Mouse (Mus musculus) ES-Bruce4 (cell line): ENCODE data around the gene Cfap43. TPM values are rescaled to one million over a fixed set of nuclear protein-coding genes. Genes with fewer than 3 reads are reported as not detected.
A peak's percentile ranks its signal among the peaks of the same experiment; 100 is the strongest.

Experiments used
- H3K27ac ChIP-seq: 2 replicates; pipeline ENCODE4 v1.5.1; 2012; ENCODE audit warnings: low read length, inconsistent platforms; ENCODE audit not compliant: insufficient read depth
- H3K27me3 ChIP-seq: 2 replicates; pipeline ENCODE4 v1.6.1; 2012; ENCODE audit warnings: mild to moderate bottlenecking, low read length, inconsistent platforms; ENCODE audit not compliant: control insufficient read depth, poor library complexity, insufficient read depth, severe bottlenecking
- H3K36me3 ChIP-seq: 2 replicates; pipeline ENCODE4 v1.6.1; 2012; ENCODE audit warnings: inconsistent platforms, mild to moderate bottlenecking, low read length, moderate library complexity; ENCODE audit not compliant: control insufficient read depth, poor library complexity, insufficient read depth, severe bottlenecking
- H3K4me1 ChIP-seq: one replicate; pipeline ENCODE4 v1.8.1; 2011; ENCODE audit warnings: low read length; ENCODE audit not compliant: control insufficient read depth, insufficient read depth
- H3K4me3 ChIP-seq: 2 replicates; pipeline ENCODE4 v1.5.1; 2011; ENCODE audit warnings: low read depth, mild to moderate bottlenecking, low read length
- H3K9ac ChIP-seq: 2 replicates; pipeline ENCODE4 v1.6.1; 2012; ENCODE audit warnings: low read depth, mild to moderate bottlenecking, inconsistent platforms; ENCODE audit not compliant: poor library complexity, severe bottlenecking
- H3K9me3 ChIP-seq: replicated peaks from 2 replicates; pipeline ENCODE4 v1.6.1; 2012; ENCODE audit warnings: mild to moderate bottlenecking, low read length, inconsistent platforms; ENCODE audit not compliant: control insufficient read depth, poor library complexity, insufficient read depth, severe bottlenecking
- CTCF ChIP-seq: IDR thresholded peaks from one replicate; pipeline ENCODE4 v1.8.1; 2011; ENCODE audit warnings: low read depth, low read length
- EP300 ChIP-seq: IDR thresholded peaks from 2 replicates; pipeline ENCODE4 v1.6.1; 2011; ENCODE audit warnings: low read depth, low read length; ENCODE audit not compliant: insufficient read depth
- POLR2A ChIP-seq: IDR thresholded peaks from one replicate; pipeline ENCODE4 v1.8.1; 2011; ENCODE audit warnings: low read length; ENCODE audit not compliant: insufficient read depth
- polyA plus RNA-seq: library from polyadenylated mRNA; stranded (reverse); fragments of >200 nt; gene quantifications from 2 replicates; pipeline ENCODE4 v1.2.4, GENCODE M21; 2011; ENCODE audit warnings: low read depth; ENCODE audit not compliant: missing spikeins, insufficient read depth, insufficient read length

The Cfap43 gene
- polyA plus RNA-seq, 1 experiment, result 10.4 TPM

GRCm38 (mm10) chr19:47719147-47719546 is 199.9 kb downstream of the Cfap43 start:
- no peak overlapping the region for H3K9ac ChIP-seq
- H3K27ac ChIP-seq, result no peak overlapping the region
- H3K4me3 ChIP-seq, result no peak overlapping the region
- no peaks in the 10 kb centered on the region for H3K4me1 ChIP-seq
- no peaks in the 10 kb centered on the region; the same call in 1 of the 2 replicates for H3K27me3 ChIP-seq
- H3K36me3 ChIP-seq, result no peaks in the 10 kb centered on the region
- TF ChIP-seq POLR2A (no peak), CTCF (no peak), EP300 (no peak)
- H3K9me3 ChIP-seq, result no peaks in the 10 kb centered on the region; the same call in 1 of the 2 replicates

- no peaks in the 10 kb centered on the region for H3K4me1 ChIP-seq
- no peaks in the 10 kb centered on the region; the same call in 1 of the 2 replicates for H3K9me3 ChIP-seq
- no peak overlapping the region for H3K9ac ChIP-seq
- no peaks in the 10 kb centered on the region; the same call in 1 of the 2 replicates for H3K27me3 ChIP-seq
- no peaks in the 10 kb centered on the region for H3K36me3 ChIP-seq
- no peak overlapping the region for H3K27ac ChIP-seq
- no peak overlapping the region for H3K4me3 ChIP-seq
- TF ChIP-seq EP300 (no peak), CTCF (no peak), POLR2A (no peak)
Measured at GRCm38 (mm10) chr19:47716144-47716543, 202.9 kb downstream of the Cfap43 start.

GRCm38 (mm10) chr19:47713457-47713856 is 205.6 kb downstream of the Cfap43 start:
- Histone ChIP-seq H3K9ac (no peak overlapping the region), H3K4me3 (no peak overlapping the region), H3K9me3 (no peaks in the 10 kb centered on the region; the same call in 1 of the 2 replicates), H3K4me1 (no peaks in the 10 kb centered on the region), H3K27me3 (no peaks in the 10 kb centered on the region; the same call in 1 of the 2 replicates), H3K36me3 (no peaks in the 10 kb centered on the region), H3K27ac (no peak overlapping the region)
- no peak for TF ChIP-seq EP300
- no peak for TF ChIP-seq CTCF

GRCm38 (mm10) chr19:47710376-47710775 is 208.7 kb downstream of the Cfap43 start:
- Histone ChIP-seq H3K4me1 (no peaks in the 10 kb centered on the region), H3K27ac (no peak overlapping the region), H3K4me3 (no peak overlapping the region), H3K27me3 (no peaks in the 10 kb centered on the region), H3K36me3 (no peaks in the 10 kb centered on the region), H3K9me3 (no peaks in the 10 kb centered on the region), H3K9ac (no peak overlapping the region)
- TF ChIP-seq POLR2A (no peak), CTCF (no peak), EP300 (no peak)

GRCm38 (mm10) chr19:47705772-47706309 is 213.2 kb downstream of the Cfap43 start:
- Histone ChIP-seq H3K4me1 (no peaks in the 10 kb centered on the region), H3K9me3 (no peaks in the 10 kb centered on the region), H3K27me3 (no peaks in the 10 kb centered on the region), H3K27ac (no peak overlapping the region; the same call in 1 of the 2 replicates), H3K9ac (no peak overlapping the region), H3K4me3 (no peak overlapping the region), H3K36me3 (no peaks in the 10 kb centered on the region)
- TF ChIP-seq EP300 (no peak), POLR2A (peak; percentile 86)

- Histone ChIP-seq H3K9me3 (no peaks in the 10 kb centered on the region), H3K9ac (peak overlapping the region; percentile 44; the same call in 1 of the 2 replicates), H3K36me3 (no peaks in the 10 kb centered on the region), H3K27me3 (no peaks in the 10 kb centered on the region), H3K27ac (peak overlapping the region; percentile 96), H3K4me3 (peak overlapping the region; percentile 64), H3K4me1 (no peaks in the 10 kb centered on the region)
- peak; percentile 38 for TF ChIP-seq POLR2A
- no peak for TF ChIP-seq CTCF
- TF ChIP-seq EP300, result 0 out of 2 replicates have a peak, but pooled peaks have one; percentile 6
Measured at GRCm38 (mm10) chr19:47705080-47705771, 213.9 kb downstream of the Cfap43 start.
